ENCODE assay signal across 7 mouse cellular contexts in the genomic region with DNA sequence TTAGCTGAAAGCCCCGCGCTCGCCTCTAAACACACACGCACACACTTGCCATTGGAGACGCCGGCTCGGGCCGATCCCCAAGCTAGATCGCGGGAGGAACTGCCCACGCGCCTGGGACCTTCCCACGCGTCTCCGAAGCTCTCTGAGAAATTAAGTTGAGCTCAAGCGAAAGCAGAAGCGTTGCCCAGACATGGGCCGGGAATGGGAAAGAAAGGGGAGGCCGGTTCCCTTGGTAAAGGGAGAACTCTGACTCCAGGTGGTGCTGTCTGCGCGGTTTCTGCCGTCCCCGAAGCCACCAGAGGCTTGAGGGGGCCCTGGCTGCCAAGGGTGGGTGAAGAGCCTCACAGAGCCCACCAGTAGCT. TPM values are rescaled to one million over a fixed set of nuclear protein-coding genes. Genes with fewer than 3 reads are reported as not detected.
DNase-seq lines count a peak whose midpoint lies in the region; ATAC-seq and TF ChIP-seq lines count a peak whose summit lies in the region.

TSS of gene Sulf2 (minus strand) at position 210 of the 362 bp plus-strand sequence.

- H3K27ac ChIP-seq in bone marrow macrophage, adult 2 months (ENCODE audit: insufficient read depth, low read depth, low read length): peak within 1 kb of the TSS; percentile 59
- H3K27ac ChIP-seq in embryonic facial prominence, embryonic 15.5 days (replicated peaks): peak within 1 kb of the TSS; percentile 94
- peak within 1 kb of the TSS; percentile 98 for H3K27ac ChIP-seq in heart, embryonic 10.5 days
- peak within 1 kb of the TSS; percentile 94 for H3K27ac ChIP-seq in kidney, embryonic 14.5 days (ENCODE audit: low read depth, low read length)
- H3K27ac ChIP-seq in limb, embryonic 15.5 days: peak within 1 kb of the TSS; percentile 96
- peak within 1 kb of the TSS; percentile 89 for H3K27ac ChIP-seq in midbrain, embryonic 16.5 days (ENCODE audit: low read length)
- peak within 1 kb of the TSS; percentile 93 for H3K27ac ChIP-seq in stomach, embryonic 15.5 days

- peak; percentile 36; the same call in 1 of the 2 replicates for TF ChIP-seq CTCF in bone marrow macrophage, adult 2 months (IDR thresholded peaks at IDR 0.05; ENCODE audit: low read depth, low read length)

- peak within 1 kb of the TSS; percentile 80 for H3K4me3 ChIP-seq in bone marrow macrophage, adult 2 months (ENCODE audit: insufficient read depth, low read length)
- peak within 1 kb of the TSS; percentile 70 for H3K4me3 ChIP-seq in embryonic facial prominence, embryonic 15.5 days (replicated peaks)
- peak within 1 kb of the TSS; percentile 91 for H3K4me3 ChIP-seq in heart, embryonic 10.5 days
- peak within 1 kb of the TSS; percentile 73 for H3K4me3 ChIP-seq in kidney, embryonic 14.5 days (ENCODE audit: low read length)
- peak within 1 kb of the TSS; percentile 74 for H3K4me3 ChIP-seq in limb, embryonic 15.5 days
- H3K4me3 ChIP-seq in midbrain, embryonic 16.5 days (ENCODE audit: low read depth, low read length): peak within 1 kb of the TSS; percentile 83
- peak within 1 kb of the TSS; percentile 71 for H3K4me3 ChIP-seq in stomach, embryonic 15.5 days (replicated peaks)

- H3K9ac ChIP-seq in embryonic facial prominence, embryonic 15.5 days: peak within 1 kb of the TSS; percentile 75
- peak within 1 kb of the TSS; percentile 93 for H3K9ac ChIP-seq in kidney, embryonic 14.5 days (ENCODE audit: low read depth, low read length)
- H3K9ac ChIP-seq in limb, embryonic 15.5 days: peak within 1 kb of the TSS; percentile 92
- H3K9ac ChIP-seq in midbrain, embryonic 16.5 days (ENCODE audit: low read depth, low read length): peak within 1 kb of the TSS; percentile 94
- H3K9ac ChIP-seq in stomach, embryonic 15.5 days: peak within 1 kb of the TSS; percentile 73

- H3K27me3 ChIP-seq in embryonic facial prominence, embryonic 15.5 days: no peaks in the 10 kb centered on the region
- no peaks in the 10 kb centered on the region for H3K27me3 ChIP-seq in heart, embryonic 10.5 days (ENCODE audit: insufficient read depth, poor library complexity, severe bottlenecking)
- H3K27me3 ChIP-seq in kidney, embryonic 14.5 days (ENCODE audit: control insufficient read depth, insufficient read depth, low read length): no peaks in the 10 kb centered on the region
- H3K27me3 ChIP-seq in limb, embryonic 15.5 days: no peaks in the 10 kb centered on the region
- H3K27me3 ChIP-seq in midbrain, embryonic 16.5 days (ENCODE audit: control insufficient read depth, insufficient read depth, low read depth, low read length): peaks cover 2% of the 10 kb centered on the region; the same call in 1 of the 2 replicates
- H3K27me3 ChIP-seq in stomach, embryonic 15.5 days (replicated peaks): no peaks in the 10 kb centered on the region

- H3K4me2 ChIP-seq in embryonic facial prominence, embryonic 15.5 days (replicated peaks): peak within 1 kb of the TSS; percentile 92
- H3K4me2 ChIP-seq in kidney, embryonic 14.5 days (replicated peaks; ENCODE audit: low read depth, low read length): peak within 1 kb of the TSS; percentile 77
- H3K4me2 ChIP-seq in limb, embryonic 15.5 days: peak within 1 kb of the TSS; percentile 90
- peak within 1 kb of the TSS; percentile 95 for H3K4me2 ChIP-seq in midbrain, embryonic 16.5 days (ENCODE audit: low read length)
- H3K4me2 ChIP-seq in stomach, embryonic 15.5 days: peak within 1 kb of the TSS; percentile 88

- peak; percentile 92 for DNase-seq in heart, embryonic 10.5 days (ENCODE audit: low spot score)

- no peaks in the 10 kb centered on the region for H3K36me3 ChIP-seq in embryonic facial prominence, embryonic 15.5 days
- no peaks in the 10 kb centered on the region; the same call in 1 of the 2 replicates for H3K36me3 ChIP-seq in heart, embryonic 10.5 days
- H3K36me3 ChIP-seq in kidney, embryonic 14.5 days (ENCODE audit: control insufficient read depth, insufficient read depth, low read length): no peaks in the 10 kb centered on the region
- no peaks in the 10 kb centered on the region for H3K36me3 ChIP-seq in limb, embryonic 15.5 days
- H3K36me3 ChIP-seq in midbrain, embryonic 16.5 days (ENCODE audit: control insufficient read depth, insufficient read depth, low read length): no peaks in the 10 kb centered on the region
- H3K36me3 ChIP-seq in stomach, embryonic 15.5 days: no peaks in the 10 kb centered on the region

- WGBS in embryonic facial prominence, embryonic 15.5 days: under 1% methylated on average over 23 of the region's 23 CpGs
- WGBS in heart, embryonic 10.5 days: under 1% methylated on average over 23 of the region's 23 CpGs
- under 1% methylated on average over 23 of the region's 23 CpGs for WGBS in kidney, embryonic 14.5 days
- under 1% methylated on average over 23 of the region's 23 CpGs for WGBS in limb, embryonic 15.5 days
- WGBS in midbrain, embryonic 16.5 days: 0% methylated on average over 23 of the region's 23 CpGs
- WGBS in stomach, embryonic 15.5 days: under 1% methylated on average over 23 of the region's 23 CpGs

- ATAC-seq in embryonic facial prominence, embryonic 15.5 days (ENCODE audit: insufficient number of reproducible peaks, low FRiP score, low TSS enrichment, low read depth): peak; percentile 32; the same call in 1 of the 2 replicates
- ATAC-seq in kidney, embryonic 14.5 days (ENCODE audit: low FRiP score, low TSS enrichment): peak; percentile 66
- peak; percentile 44; the same call in 1 of the 2 replicates for ATAC-seq in limb, embryonic 15.5 days (ENCODE audit: insufficient number of reproducible peaks, low FRiP score, low TSS enrichment, low read depth)
- ATAC-seq in midbrain, embryonic 16.5 days: peak; percentile 81
- ATAC-seq in stomach, embryonic 15.5 days (ENCODE audit: insufficient read depth, low FRiP score, low read depth): no peak

- no peaks in the 10 kb centered on the region for H3K9me3 ChIP-seq in embryonic facial prominence, embryonic 15.5 days (replicated peaks)
- no peaks in the 10 kb centered on the region for H3K9me3 ChIP-seq in heart, embryonic 10.5 days
- H3K9me3 ChIP-seq in kidney, embryonic 14.5 days (ENCODE audit: control insufficient read depth, low read length): no peaks in the 10 kb centered on the region
- H3K9me3 ChIP-seq in limb, embryonic 15.5 days: no peaks in the 10 kb centered on the region
- no peaks in the 10 kb centered on the region for H3K9me3 ChIP-seq in midbrain, embryonic 16.5 days (replicated peaks; ENCODE audit: control insufficient read depth, low read length, poor library complexity, severe bottlenecking)
- no peaks in the 10 kb centered on the region for H3K9me3 ChIP-seq in stomach, embryonic 15.5 days

- peaks cover 29% of the 10 kb centered on the region for H3K4me1 ChIP-seq in bone marrow macrophage, adult 2 months (ENCODE audit: control insufficient read depth, insufficient read depth, low read length)
- peaks cover 71% of the 10 kb centered on the region for H3K4me1 ChIP-seq in embryonic facial prominence, embryonic 15.5 days
- H3K4me1 ChIP-seq in heart, embryonic 10.5 days: peaks cover 68% of the 10 kb centered on the region
- H3K4me1 ChIP-seq in kidney, embryonic 14.5 days (ENCODE audit: control insufficient read depth, insufficient read depth, low read length): peaks cover 35% of the 10 kb centered on the region
- H3K4me1 ChIP-seq in limb, embryonic 15.5 days: peaks cover 71% of the 10 kb centered on the region
- peaks cover 34% of the 10 kb centered on the region for H3K4me1 ChIP-seq in midbrain, embryonic 16.5 days (ENCODE audit: control insufficient read depth, insufficient read depth, low read length)
- peaks cover 39% of the 10 kb centered on the region for H3K4me1 ChIP-seq in stomach, embryonic 15.5 days

- no peak for TF ChIP-seq POLR2A in bone marrow macrophage, adult 2 months (IDR thresholded peaks at IDR 0.05; ENCODE audit: borderline replicate concordance, low read depth, low read length)

RNA-seq across cellular contexts. Expression of gene Sulf2, which starts in this region (rescaled TPM):
- polyA plus RNA-seq in bone marrow macrophage, adult 2 months (2012; ENCODE audit: insufficient read depth, insufficient read length, missing spikeins): 74.9 and 77.0 TPM in 2 replicates
- polyA plus RNA-seq in embryonic facial prominence, embryonic 15.5 days (2015; fragmentation: Nextera tagmentation; extraction: Ambion mirVana): 116 and 138 TPM in 2 replicates
- 94.7 and 103 TPM in 2 replicates for polyA plus RNA-seq in heart, embryonic 10.5 days (2016; fragmentation: Nextera tagmentation; extraction: Ambion mirVana)
- polyA plus RNA-seq in kidney, embryonic 14.5 days (2014; fragmentation: Nextera tagmentation; extraction: Ambion mirVana): 69.3 and 80.4 TPM in 2 replicates
- 149 and 184 TPM in 2 replicates for polyA plus RNA-seq in limb, embryonic 15.5 days (2015; fragmentation: Nextera tagmentation; extraction: Ambion mirVana)
- polyA plus RNA-seq in midbrain, embryonic 16.5 days (2015; fragmentation: Nextera tagmentation; extraction: Ambion mirVana): 88.1 and 94.5 TPM in 2 replicates
- polyA plus RNA-seq in stomach, embryonic 15.5 days (2015; fragmentation: Nextera tagmentation; extraction: Ambion mirVana): 121 and 140 TPM in 2 replicates
